Mouse (Mus musculus) forebrain, embryonic 11.5 days (tissue): Measurements from ENCODE around the gene Pde12. TPM values are rescaled to one million over a fixed set of nuclear protein-coding genes. Genes with fewer than 3 reads are reported as not detected.
A peak's percentile ranks its signal among the peaks of the same experiment; 100 is the strongest.
"Not testable (repeated sequence)": the region's sequence is repeated elsewhere in the genome, so short reads cannot be mapped to it uniquely, and the experiment has no call there.

Source experiments
- ATAC-seq: fragments of 200-750 bp; cut with Nextera tagmentation; replicated peaks from 2 replicates; pipeline ENCODE4 v1.8.0; 2017; ENCODE audit warnings: moderate TSS enrichment; ENCODE audit not compliant: low FRiP score
- DNase-seq: peaks from one replicate; pipeline ENCODE4 v3.0.0-alpha.2; 2017; ENCODE audit warnings: low spot score
- H3K27ac ChIP-seq: fragments of 300-500 bp; sonication (generic); 2 replicates; pipeline ENCODE4 v1.5.1; 2014; ENCODE audit warnings: low read depth, low read length
- H3K27me3 ChIP-seq: fragments of 300-500 bp; sonication (generic); 2 replicates; pipeline ENCODE4 v1.6.1; 2014; ENCODE audit warnings: mild to moderate bottlenecking, low read length, mixed read lengths; ENCODE audit not compliant: control insufficient read depth, insufficient read depth
- H3K36me3 ChIP-seq: fragments of 300-500 bp; sonication (generic); 2 replicates; pipeline ENCODE4 v1.6.1; 2014; ENCODE audit warnings: mild to moderate bottlenecking, low read length, moderate library complexity, mixed read lengths; ENCODE audit not compliant: control insufficient read depth, insufficient read depth
- H3K4me1 ChIP-seq: fragments of 300-500 bp; sonication (generic); replicated peaks from 2 replicates; pipeline ENCODE4 v1.6.1; 2014; ENCODE audit warnings: low read length, mixed read lengths; ENCODE audit not compliant: control insufficient read depth, insufficient read depth
- H3K4me2 ChIP-seq: fragments of 300-500 bp; sonication (generic); 2 replicates; pipeline ENCODE4 v1.6.1; 2014; ENCODE audit warnings: low read depth, mild to moderate bottlenecking, low read length, moderate library complexity, mixed read lengths; ENCODE audit not compliant: severe bottlenecking
- H3K4me3 ChIP-seq: fragments of 300-500 bp; sonication (generic); 2 replicates; pipeline ENCODE4 v1.5.1; 2014; ENCODE audit warnings: low read depth, low read length
- H3K9ac ChIP-seq: fragments of 300-500 bp; sonication (generic); 2 replicates; pipeline ENCODE4 v1.6.1; 2014; ENCODE audit warnings: low read length
- H3K9me3 ChIP-seq: fragments of 300-500 bp; sonication (generic); 2 replicates; pipeline ENCODE4 v1.6.1; 2016; ENCODE audit warnings: low read length, mixed read lengths; ENCODE audit not compliant: control insufficient read depth
- WGBS: fragments of 180-500 bp; shearing (Covaris S2); extraction: QIAGEN DNeasy Blood & Tissue Kit; methylation state at CpG from one replicate; pipeline ENCODE4 v1.1.7; 2014; 5-methylcytosine and 5-hydroxymethylcytosine counted together
- polyA plus RNA-seq: library from polyadenylated mRNA; unstranded; fragments of >200 nt; fragmentation: Nextera tagmentation; extraction: Ambion mirVana; gene quantifications from 2 replicates; pipeline ENCODE4 v1.2.1, GENCODE M21; 2014

The Pde12 gene
- 12.9 and 13.4 TPM in 2 replicates for polyA plus RNA-seq

DNA sequence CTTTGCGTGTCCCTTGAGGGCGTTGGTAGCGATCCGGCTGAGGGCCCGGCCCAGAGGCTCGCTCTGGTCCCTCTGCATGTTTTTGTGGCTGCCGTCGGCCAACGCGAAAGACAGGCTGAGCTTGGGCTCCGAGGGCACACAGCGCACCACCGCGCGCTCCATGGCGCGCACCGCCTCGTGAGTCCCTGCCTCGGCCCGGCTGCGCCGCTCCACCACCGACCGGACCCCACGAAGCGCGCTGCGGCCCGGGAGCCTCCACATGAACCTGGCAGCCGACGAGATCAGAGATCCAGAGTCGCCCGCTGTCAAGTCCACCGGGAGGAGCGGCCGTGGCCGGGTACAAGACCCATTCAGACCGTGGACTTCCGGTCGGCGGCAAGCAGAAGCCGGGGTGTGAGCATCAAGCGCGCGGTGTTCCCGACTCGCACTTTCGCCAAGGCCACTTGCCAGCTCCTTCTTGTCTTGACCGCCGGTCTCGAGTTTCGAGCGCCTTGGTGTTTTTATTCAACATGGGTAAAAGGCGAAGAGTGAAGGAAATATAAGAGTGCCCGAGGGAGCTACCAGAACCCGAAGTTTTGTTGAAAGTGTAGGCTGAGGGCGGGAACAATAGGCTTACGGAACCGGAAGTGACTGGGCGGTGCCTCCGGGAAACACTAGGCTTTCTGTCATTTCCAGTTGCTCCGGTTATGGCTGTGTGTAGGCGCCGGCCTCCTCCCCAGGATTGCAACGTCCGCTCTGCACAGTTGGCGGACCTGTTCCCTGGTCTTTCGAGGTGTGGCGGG lies at the start of gene Pde12:
Gene Pde12 (minus strand): TSS at position 592 of the 782 bp plus-strand sequence.
- Histone ChIP-seq H3K27ac (peak within 1 kb of the TSS; percentile 65; the same call in 1 of the 2 replicates), H3K4me2 (peak within 1 kb of the TSS; percentile 98), H3K9me3 (no peaks in the 10 kb centered on the region), H3K4me3 (peak within 1 kb of the TSS; percentile 92), H3K36me3 (peaks cover 3% of the 10 kb centered on the region; the same call in 1 of the 2 replicates), H3K9ac (peak within 1 kb of the TSS; percentile 84), H3K4me1 (peaks cover 13% of the 10 kb centered on the region), H3K27me3 (no peaks in the 10 kb centered on the region)
- DNase-seq (peak; percentile 88), ATAC-seq (peak; percentile 93)
- under 1% methylated on average over 70 of the region's 70 CpGs for WGBS

- not testable (repeated sequence) for H3K27me3 ChIP-seq, ATAC-seq, DNase-seq, H3K4me3 ChIP-seq, H3K27ac ChIP-seq, H3K36me3 ChIP-seq, H3K9ac ChIP-seq, H3K4me2 ChIP-seq, H3K9me3 ChIP-seq, H3K4me1 ChIP-seq
- 85% methylated on average over 5 of the region's 5 CpGs for WGBS
These were observed 35.6 kb upstream of the Pde12 start for GRCm38 (mm10) chr14:26705246-26705645.

DNA sequence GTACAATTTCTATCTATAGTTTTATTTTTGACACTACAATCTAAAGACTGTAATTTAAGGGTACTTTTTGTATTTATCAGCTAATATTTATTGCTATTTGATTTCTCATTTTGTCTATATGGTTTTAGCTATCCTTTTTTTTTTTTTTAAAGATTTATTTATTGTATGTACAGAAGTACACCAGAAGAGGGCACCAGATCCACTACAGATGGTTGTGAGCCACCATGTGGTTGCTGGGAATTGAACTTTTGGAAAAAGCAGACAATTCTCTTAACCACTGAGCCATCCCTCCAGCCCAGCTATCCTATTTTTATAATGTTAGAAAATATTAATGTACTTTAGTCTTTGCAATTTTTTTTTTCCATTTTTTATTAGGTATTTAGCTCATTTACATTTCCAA lies 28.2 kb upstream of the Pde12 start:
- ATAC-seq, result no peak
- no peaks in the 10 kb centered on the region for H3K36me3 ChIP-seq
- H3K9me3 ChIP-seq, result no peaks in the 10 kb centered on the region
- DNase-seq, result no peak
- H3K4me3 ChIP-seq, result no peak overlapping the region
- no peak overlapping the region for H3K27ac ChIP-seq
- H3K27me3 ChIP-seq, result no peaks in the 10 kb centered on the region
- no peak overlapping the region for H3K4me2 ChIP-seq
- H3K9ac ChIP-seq, result no peak overlapping the region
- H3K4me1 ChIP-seq, result no peaks in the 10 kb centered on the region

- Histone ChIP-seq H3K9ac (no peak within 1 kb of the TSS), H3K4me1 (no peaks in the 10 kb centered on the region), H3K27me3 (no peaks in the 10 kb centered on the region), H3K27ac (no peak within 1 kb of the TSS), H3K36me3 (no peaks in the 10 kb centered on the region), H3K9me3 (no peaks in the 10 kb centered on the region), H3K4me2 (no peak within 1 kb of the TSS), H3K4me3 (no peak within 1 kb of the TSS)
- 93% methylated on average over 3 of the region's 3 CpGs for WGBS
- DNase-seq, result no peak
- no peak for ATAC-seq
These were observed 23.3 kb upstream of the Pde12 start, which contains the start of gene Dnah12 for GRCm38 (mm10) chr14:26692974-26693373. Dnah12 (plus strand) TSS chr14:26693274.

DNA sequence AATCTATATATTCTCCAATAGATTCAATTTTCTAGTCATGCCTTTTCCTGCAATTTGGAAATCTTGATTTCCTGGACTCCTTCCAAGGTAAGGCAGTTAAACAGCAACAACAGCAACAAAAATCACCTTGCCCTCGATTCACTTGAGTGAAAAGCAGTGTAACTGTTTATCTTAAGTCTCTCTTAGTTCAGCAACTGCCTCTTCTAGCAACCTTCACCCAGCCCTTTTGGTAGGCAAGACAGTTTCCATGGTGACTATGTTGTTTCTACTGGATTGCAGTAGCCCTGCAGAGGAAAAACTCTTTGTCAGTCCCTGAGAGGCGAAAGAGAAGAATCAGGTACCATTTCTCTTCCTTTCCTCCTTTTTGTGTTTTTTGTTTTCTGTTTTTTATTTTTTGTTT lies 21.7 kb upstream of the Pde12 start:
- no peak for DNase-seq
- 80% methylated on average over 2 of the region's 2 CpGs for WGBS
- H3K36me3 ChIP-seq, result no peaks in the 10 kb centered on the region
- ATAC-seq, result no peak
- H3K4me2 ChIP-seq, result no peak overlapping the region
- H3K27me3 ChIP-seq, result no peaks in the 10 kb centered on the region
- no peak overlapping the region for H3K27ac ChIP-seq
- H3K9me3 ChIP-seq, result no peaks in the 10 kb centered on the region
- no peak overlapping the region for H3K4me3 ChIP-seq
- H3K4me1 ChIP-seq, result no peaks in the 10 kb centered on the region
- no peak overlapping the region for H3K9ac ChIP-seq

GRCm38 (mm10) chr14:26690727-26691126 lies 21.0 kb upstream of the Pde12 start:
- Histone ChIP-seq H3K9ac (no peak overlapping the region), H3K36me3 (no peaks in the 10 kb centered on the region), H3K9me3 (no peaks in the 10 kb centered on the region), H3K4me1 (no peaks in the 10 kb centered on the region), H3K27ac (no peak overlapping the region), H3K4me3 (no peak overlapping the region), H3K27me3 (no peaks in the 10 kb centered on the region), H3K4me2 (no peak overlapping the region)
- no peak for ATAC-seq
- no peak for DNase-seq
- WGBS, result 73% methylated on average over 2 of the region's 2 CpGs

- Histone ChIP-seq H3K27ac (no peak overlapping the region), H3K4me2 (no peak overlapping the region), H3K27me3 (no peaks in the 10 kb centered on the region), H3K9ac (no peak overlapping the region), H3K36me3 (no peaks in the 10 kb centered on the region), H3K9me3 (no peaks in the 10 kb centered on the region), H3K4me1 (no peaks in the 10 kb centered on the region), H3K4me3 (no peak overlapping the region)
- DNase-seq (no peak), ATAC-seq (no peak)
- WGBS, result 77% methylated on average over 5 of the region's 5 CpGs
These were observed 6.1 kb upstream of the Pde12 start for GRCm38 (mm10) chr14:26675791-26676190.

DNA sequence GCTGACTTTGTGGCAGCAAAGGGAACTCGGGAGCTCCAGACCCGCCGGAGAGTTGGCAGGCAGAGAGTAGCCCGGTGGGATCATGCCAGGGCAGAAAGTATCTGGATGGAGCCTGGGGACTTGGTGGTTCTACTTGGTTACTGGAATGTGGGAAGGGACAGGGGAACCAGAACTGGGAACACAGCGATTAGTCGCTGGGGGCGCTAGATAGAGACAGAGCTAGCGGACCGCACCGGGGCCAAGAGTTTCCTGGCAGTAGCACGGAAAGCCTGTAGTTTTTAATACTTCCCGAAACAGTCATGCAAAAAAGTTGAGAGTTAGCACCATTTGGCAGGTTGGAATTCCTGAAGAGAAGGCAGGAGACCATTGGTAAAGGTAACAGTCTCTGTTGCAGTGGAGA lies 5.7 kb upstream of the Pde12 start:
- Histone ChIP-seq H3K27ac (no peak overlapping the region), H3K36me3 (no peaks in the 10 kb centered on the region), H3K4me2 (no peak overlapping the region), H3K4me1 (0 out of 2 replicates have a peak, but pooled peaks cover 3% of the 10 kb centered on the region), H3K9ac (no peak overlapping the region), H3K9me3 (no peaks in the 10 kb centered on the region), H3K4me3 (no peak overlapping the region), H3K27me3 (no peaks in the 10 kb centered on the region)
- DNase-seq (peak; percentile 56), ATAC-seq (no peak)
- WGBS, result 18% methylated on average over 12 of the region's 12 CpGs
